Mouse (Mus musculus): ENCODE data around the gene Cox4i2.
A peak's percentile ranks its signal among the peaks of the same experiment; 100 is the strongest.

The Cox4i2 gene

GRCm38 (mm10) chr2:152772231-152772630 lies 18.3 kb downstream of the Cox4i2 start:
- DNase-seq: no peak

DNA sequence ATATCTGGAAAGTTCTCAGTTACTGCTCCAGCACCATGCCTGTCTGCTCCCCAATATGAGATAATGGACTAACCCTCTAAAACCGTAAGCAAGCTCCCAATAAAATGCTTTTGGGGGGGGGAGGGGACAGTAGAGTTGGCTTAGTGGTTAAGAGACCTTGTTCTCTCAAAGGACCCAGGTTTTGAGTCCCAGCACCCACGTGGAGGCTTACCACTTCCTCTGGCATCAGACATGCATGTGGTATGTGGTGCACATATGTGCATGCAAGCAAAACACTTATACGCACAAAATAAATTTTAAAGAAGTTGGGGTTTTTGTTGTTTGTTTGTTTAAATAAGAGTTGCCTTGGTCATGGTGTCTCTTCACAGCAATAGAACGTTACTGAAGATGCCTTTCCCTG lies 21.4 kb downstream of the Cox4i2 start:
- DNase-seq: peak; percentile 75

GRCm38 (mm10) chr2:152776019-152776418 lies 22.0 kb downstream of the Cox4i2 start:
- DNase-seq: no peak

GRCm38 (mm10) chr2:152776435-152776834 lies 22.5 kb downstream of the Cox4i2 start:
- no peak for DNase-seq

DNA sequence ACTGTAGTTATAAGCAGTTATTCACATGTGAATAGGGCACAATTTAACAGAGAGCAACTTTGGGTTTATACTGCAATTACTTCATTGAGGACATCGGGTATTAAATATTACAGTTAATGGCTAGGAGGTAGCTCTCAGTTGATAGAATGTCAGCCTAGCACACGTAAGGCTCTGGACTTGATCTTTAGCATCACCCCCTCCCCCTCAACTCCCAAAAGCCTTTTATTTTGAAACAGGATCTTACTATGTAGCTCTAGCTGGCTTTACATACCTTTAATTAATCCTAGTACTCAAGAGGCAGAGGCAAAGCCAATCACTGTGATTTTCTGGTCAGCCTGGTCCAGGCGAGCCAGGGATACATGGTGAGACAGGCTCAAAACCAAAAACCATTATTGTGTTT lies 23.1 kb downstream of the Cox4i2 start:
- DNase-seq: no peak

GRCm38 (mm10) chr2:152780466-152780865 lies 26.5 kb downstream of the Cox4i2 start:
- DNase-seq: no peak

DNA sequence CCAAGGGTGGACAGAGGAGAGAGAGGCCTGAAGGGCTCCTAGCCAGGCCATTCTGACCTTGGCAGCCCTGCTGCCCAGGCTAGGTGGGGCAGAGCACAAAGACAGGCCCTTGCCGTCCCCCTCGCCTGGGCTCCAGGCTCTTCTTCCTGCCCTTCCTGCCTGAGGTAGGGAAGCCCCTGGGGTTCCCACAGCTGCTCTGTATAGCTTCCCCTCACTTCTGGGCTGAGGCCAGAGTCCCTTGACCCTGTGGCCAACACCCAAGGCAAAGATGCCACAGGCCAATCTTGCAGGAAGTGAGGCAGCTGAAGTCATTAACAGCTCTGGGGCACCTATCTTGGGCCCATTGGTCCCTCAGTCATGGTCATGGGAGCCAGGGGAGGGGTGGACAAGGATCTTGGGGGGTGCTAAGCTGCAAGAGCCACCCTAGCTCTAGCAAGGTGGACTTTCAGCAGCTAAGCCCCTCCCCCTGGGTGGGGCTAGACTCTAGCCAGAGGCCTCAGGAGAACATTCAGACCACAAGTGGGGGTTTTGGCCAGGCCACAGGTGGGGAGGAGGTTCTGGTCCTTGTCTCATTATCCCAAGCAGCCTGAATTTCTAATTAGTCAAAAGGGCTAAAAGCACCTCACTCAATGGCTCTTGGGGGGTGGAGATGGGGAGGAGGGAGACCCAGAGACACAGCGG lies 27.2 kb downstream of the Cox4i2 start:
- DNase-seq: no peak

GRCm38 (mm10) chr2:152782656-152783055 lies 28.7 kb downstream of the Cox4i2 start:
- no peak for DNase-seq

- DNase-seq: no peak
Observed at GRCm38 (mm10) chr2:152783241-152783640, 29.3 kb downstream of the Cox4i2 start.

GRCm38 (mm10) chr2:152784640-152785039 lies 30.7 kb downstream of the Cox4i2 start:
- DNase-seq: no peak

- DNase-seq: no peak
Observed at GRCm38 (mm10) chr2:152785446-152786350, 31.7 kb downstream of the Cox4i2 start.

DNA sequence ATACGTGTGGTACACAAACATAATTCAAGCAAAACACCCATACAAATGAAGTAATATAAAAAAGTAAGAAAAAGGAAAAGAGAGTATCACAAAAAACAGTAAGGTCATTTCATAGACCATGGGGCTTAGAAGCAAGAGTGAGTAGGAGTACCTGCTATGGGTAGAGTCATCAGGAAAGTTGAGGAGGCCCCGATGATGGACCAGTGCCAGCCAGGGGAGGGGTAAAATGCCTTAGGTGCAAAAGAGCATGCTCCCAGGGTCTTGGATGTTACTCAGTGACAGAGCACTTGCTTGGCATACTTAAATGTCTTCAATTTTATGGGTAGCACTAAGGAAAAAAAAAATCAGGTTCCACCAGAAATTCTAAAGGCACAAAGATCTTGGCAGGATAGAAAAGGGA lies 33.2 kb downstream of the Cox4i2 start:
- no peak for DNase-seq

DNA sequence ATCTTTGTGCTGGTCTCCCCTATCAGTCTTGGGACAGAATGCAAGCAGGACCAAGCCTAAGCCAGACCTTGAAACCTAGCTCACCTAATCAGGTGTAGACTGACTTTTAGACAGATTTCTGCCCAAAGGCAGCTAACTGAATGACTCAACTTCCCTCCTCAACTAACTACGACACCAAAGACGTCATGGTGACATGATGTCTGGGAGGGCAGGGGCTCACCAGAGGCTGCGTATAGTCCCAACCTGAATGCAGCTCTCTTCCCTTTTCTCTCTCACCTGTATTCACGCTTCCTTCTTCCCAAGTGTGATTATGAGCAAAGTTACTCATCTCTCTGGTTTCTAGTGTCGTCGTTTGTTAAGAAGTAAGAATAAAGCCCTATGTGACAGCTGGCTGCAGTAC lies 33.6 kb downstream of the Cox4i2 start:
- DNase-seq: no peak

- DNase-seq: peak; percentile 51
Observed at GRCm38 (mm10) chr2:152788892-152789421, 35.0 kb downstream of the Cox4i2 start.

GRCm38 (mm10) chr2:152789591-152789999 lies 35.6 kb downstream of the Cox4i2 start:
- DNase-seq: peak; percentile 80

- DNase-seq: no peak
Observed at GRCm38 (mm10) chr2:152792461-152792860, 38.5 kb downstream of the Cox4i2 start.

- DNase-seq: no peak
Observed at GRCm38 (mm10) chr2:152793381-152793780, 39.4 kb downstream of the Cox4i2 start.

- DNase-seq: peak; percentile 81
Observed at GRCm38 (mm10) chr2:152794281-152794827, 40.4 kb downstream of the Cox4i2 start.

GRCm38 (mm10) chr2:152797589-152797988 lies 43.6 kb downstream of the Cox4i2 start:
- DNase-seq: no peak

- DNase-seq: no peak
Observed at GRCm38 (mm10) chr2:152799954-152800761, 46.2 kb downstream of the Cox4i2 start.

DNA sequence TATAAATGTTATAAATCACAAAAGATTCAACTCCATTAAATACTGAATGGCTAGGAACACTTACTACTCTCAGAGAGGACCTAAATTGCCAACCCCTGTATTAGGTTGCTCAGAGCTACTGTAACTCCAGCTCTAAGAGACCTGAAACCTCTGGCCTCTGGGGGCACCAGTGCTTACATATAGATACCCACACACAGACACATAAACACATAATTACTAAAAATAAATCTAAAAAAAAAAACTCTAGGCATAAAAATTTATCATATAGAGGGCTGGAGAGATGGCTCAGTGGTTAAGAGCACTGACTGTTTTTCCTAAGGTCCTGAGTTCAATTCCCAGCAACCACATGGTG lies 46.8 kb downstream of the Cox4i2 start:
- DNase-seq: peak; percentile 56

GRCm38 (mm10) chr2:152802303-152802702 lies 48.3 kb downstream of the Cox4i2 start:
- no peak for DNase-seq

DNA sequence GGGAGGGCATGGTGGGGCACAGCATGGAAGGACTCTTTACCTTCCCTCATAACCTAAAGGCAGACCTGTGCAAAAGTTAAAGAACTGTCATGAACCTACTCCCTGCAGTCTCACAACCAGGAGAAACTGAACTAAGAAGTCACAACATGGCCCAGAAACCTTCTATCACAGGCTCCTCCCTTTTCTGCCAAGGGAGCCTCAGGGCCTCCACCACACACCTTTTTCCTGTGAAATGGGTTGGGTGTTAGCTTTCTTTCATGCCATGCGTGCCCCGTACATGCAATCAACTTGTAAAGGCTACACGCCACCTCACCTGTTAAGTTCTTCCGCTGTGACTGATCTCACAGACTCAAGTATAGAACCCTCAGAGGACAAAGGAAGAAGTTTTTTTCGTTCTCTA lies 49.1 kb downstream of the Cox4i2 start:
- no peak for DNase-seq
